Mouse (Mus musculus): ENCODE measurements around the gene Nrp1. TPM values are rescaled to one million over a fixed set of nuclear protein-coding genes. Genes with fewer than 3 reads are reported as not detected.

The Nrp1 gene
- polyA plus RNA-seq, 1 experiment from 2014 or later, result 29.1 TPM

DNA sequence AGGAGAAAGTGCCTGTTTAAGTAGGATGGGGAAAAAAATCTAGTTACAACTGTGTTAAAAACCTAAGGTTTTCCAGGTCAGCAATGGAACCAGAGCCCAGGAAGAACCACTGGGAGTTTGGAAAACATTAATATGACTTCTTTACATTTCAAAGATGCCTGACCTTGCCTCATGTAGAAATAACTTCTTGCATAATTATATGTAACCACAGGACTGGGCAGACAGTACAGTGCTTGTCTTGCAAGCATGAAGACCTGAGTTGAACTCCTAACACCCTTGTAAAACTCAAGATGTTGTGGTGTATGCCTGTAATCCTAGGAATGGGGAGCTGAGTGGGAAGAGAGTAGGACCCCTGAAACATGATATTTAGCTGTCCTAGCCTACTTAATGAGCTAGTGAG lies 61.6 kb downstream of the Nrp1 start:
- Histone ChIP-seq H3K9me3 (ENCODE audit: control insufficient read depth, low read length) (no peaks in the 10 kb centered on the region), H3K9ac (ENCODE audit: low read depth, low read length) (no peak overlapping the region), H3K4me3 (ENCODE audit: low read depth, low read length) (no peak overlapping the region), H3K4me1 (replicated peaks; ENCODE audit: control insufficient read depth, insufficient read depth, low read length) (peaks cover 7% of the 10 kb centered on the region; the same call in 1 of the 2 replicates), H3K27me3 (ENCODE audit: control insufficient read depth, insufficient read depth, low read length) (no peaks in the 10 kb centered on the region), H3K36me3 (ENCODE audit: control insufficient read depth, insufficient read depth, low read length) (no peaks in the 10 kb centered on the region), H3K27ac (ENCODE audit: low read depth, low read length) (no peak overlapping the region), H3K4me2 (replicated peaks; ENCODE audit: low read depth, low read length) (no peak overlapping the region)
- ATAC-seq (ENCODE audit: low FRiP score) (no peak), DNase-seq (ENCODE audit: low spot score) (no peak)

DNA sequence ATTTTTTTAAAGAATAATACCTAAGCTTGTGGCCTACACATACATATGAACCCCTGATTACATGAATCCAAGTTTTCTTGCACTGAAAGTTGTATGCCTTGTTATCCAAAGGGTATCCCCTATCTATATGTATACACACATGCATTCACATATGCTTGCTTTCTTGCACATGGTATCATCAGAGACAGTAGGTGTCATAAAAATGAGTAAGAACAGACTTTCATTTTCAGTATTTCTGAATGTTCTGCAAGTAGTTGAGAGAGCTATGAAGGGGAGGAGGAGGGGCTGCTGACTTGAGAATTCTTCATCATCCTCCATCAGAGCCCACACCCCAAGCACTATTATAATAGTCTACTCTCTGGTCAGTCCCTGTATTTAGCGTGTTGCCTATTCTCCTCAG lies 62.0 kb downstream of the Nrp1 start:
- no peaks in the 10 kb centered on the region for H3K27me3 ChIP-seq (ENCODE audit: control insufficient read depth, insufficient read depth, low read length)
- no peak overlapping the region for H3K4me2 ChIP-seq (replicated peaks; ENCODE audit: low read depth, low read length)
- DNase-seq (ENCODE audit: low spot score) (no peak), ATAC-seq (ENCODE audit: low FRiP score) (no peak)
- no peaks in the 10 kb centered on the region for H3K36me3 ChIP-seq (ENCODE audit: control insufficient read depth, insufficient read depth, low read length)
- H3K9ac ChIP-seq (ENCODE audit: low read depth, low read length), result no peak overlapping the region
- 93% methylated on average over 1 of the region's 1 CpGs for WGBS
- no peak overlapping the region for H3K4me3 ChIP-seq (ENCODE audit: low read depth, low read length)
- peaks cover 7% of the 10 kb centered on the region; the same call in 1 of the 2 replicates for H3K4me1 ChIP-seq (replicated peaks; ENCODE audit: control insufficient read depth, insufficient read depth, low read length)
- H3K9me3 ChIP-seq (ENCODE audit: control insufficient read depth, low read length), result no peaks in the 10 kb centered on the region
- H3K27ac ChIP-seq (ENCODE audit: low read depth, low read length), result no peak overlapping the region

DNA sequence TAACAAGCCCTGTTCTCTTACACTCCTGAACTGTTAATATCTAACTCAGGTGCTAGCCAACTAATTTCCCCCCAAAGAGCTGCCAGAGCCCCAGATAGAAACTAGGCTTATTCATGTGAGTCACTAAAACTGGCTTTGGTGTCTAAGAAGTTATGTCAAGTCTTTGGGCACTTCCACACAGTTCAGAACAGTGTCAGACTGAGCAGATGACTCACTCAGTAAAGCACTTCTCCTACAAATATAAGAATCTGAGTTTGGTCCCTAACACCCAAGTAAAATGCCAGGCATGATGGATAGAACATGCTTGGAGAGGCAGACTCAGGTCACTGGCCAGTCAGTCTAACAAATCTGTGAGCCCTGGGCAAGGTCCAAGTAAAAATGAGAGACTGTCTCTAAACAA lies 65.4 kb downstream of the Nrp1 start:
- H3K4me2 ChIP-seq (replicated peaks; ENCODE audit: low read depth, low read length), result no peak overlapping the region
- no peaks in the 10 kb centered on the region for H3K36me3 ChIP-seq (ENCODE audit: control insufficient read depth, insufficient read depth, low read length)
- no peaks in the 10 kb centered on the region for H3K9me3 ChIP-seq (ENCODE audit: control insufficient read depth, low read length)
- H3K4me1 ChIP-seq (replicated peaks; ENCODE audit: control insufficient read depth, insufficient read depth, low read length), result no peaks in the 10 kb centered on the region
- H3K4me3 ChIP-seq (ENCODE audit: low read depth, low read length), result no peak overlapping the region
- H3K27me3 ChIP-seq (ENCODE audit: control insufficient read depth, insufficient read depth, low read length), result no peaks in the 10 kb centered on the region
- H3K27ac ChIP-seq (ENCODE audit: low read depth, low read length), result no peak overlapping the region
- DNase-seq (ENCODE audit: low spot score) (no peak), ATAC-seq (ENCODE audit: low FRiP score) (no peak)
- H3K9ac ChIP-seq (ENCODE audit: low read depth, low read length), result no peak overlapping the region

DNA sequence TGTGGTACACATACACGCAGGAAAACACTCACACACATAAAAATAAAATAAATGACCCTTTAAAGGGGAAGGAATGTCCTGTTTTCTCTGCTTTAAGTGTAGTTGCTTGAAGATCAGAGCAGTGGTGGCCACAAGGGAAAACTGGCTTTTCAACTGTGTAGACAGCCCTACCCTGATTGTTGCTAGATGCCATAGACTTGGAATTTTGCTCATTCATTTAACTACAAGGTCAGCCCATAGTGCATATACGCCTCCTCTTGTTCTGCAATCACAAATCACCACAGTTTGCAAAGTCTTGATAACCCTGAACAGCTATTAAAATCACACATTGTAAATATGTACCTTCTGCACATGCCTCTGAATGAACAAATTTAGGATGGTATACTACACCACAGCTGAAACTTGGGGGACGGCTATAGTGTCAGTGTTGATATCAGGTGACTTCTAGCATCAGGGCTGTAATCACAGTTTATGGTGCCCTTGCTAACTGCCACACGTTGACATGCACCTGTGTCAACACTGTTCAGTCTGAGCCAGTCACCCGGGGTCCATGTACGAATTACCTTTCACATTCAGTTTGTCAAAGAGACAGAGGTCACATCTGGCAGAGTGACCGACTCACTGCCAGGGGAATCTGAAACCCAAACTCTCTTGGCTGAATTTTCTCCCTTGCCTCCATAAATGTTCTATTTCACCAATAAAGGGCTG lies 66.4 kb downstream of the Nrp1 start:
- Histone ChIP-seq H3K4me2 (replicated peaks; ENCODE audit: low read depth, low read length) (no peak overlapping the region), H3K9ac (ENCODE audit: low read depth, low read length) (no peak overlapping the region), H3K9me3 (ENCODE audit: control insufficient read depth, low read length) (no peaks in the 10 kb centered on the region), H3K27ac (ENCODE audit: low read depth, low read length) (no peak overlapping the region), H3K27me3 (ENCODE audit: control insufficient read depth, insufficient read depth, low read length) (no peaks in the 10 kb centered on the region), H3K36me3 (ENCODE audit: control insufficient read depth, insufficient read depth, low read length) (no peaks in the 10 kb centered on the region), H3K4me3 (ENCODE audit: low read depth, low read length) (no peak overlapping the region), H3K4me1 (replicated peaks; ENCODE audit: control insufficient read depth, insufficient read depth, low read length) (no peaks in the 10 kb centered on the region)
- WGBS, result 74% methylated on average over 7 of the region's 7 CpGs
- DNase-seq (ENCODE audit: low spot score), result peak; percentile 18
- ATAC-seq (ENCODE audit: low FRiP score), result no peak

DNA sequence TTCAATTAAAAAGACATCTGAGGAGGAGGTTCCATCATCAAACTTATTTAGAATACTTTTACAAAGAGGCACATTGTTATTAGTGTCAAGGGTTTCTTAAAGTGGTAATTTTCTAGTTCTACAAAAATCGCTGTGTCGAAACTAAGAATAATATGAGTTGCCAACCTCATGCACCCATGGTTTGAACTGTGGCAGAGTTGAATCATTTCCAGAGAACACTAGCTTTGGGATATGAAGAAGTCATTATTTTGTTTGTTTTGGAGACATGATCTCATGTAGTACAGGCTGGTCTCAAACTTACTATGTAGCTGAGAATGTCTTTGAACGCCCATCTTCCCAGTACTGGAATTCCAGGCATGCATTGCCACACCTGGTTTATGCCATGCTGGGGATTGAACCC lies 68.7 kb downstream of the Nrp1 start:
- Histone ChIP-seq H3K27me3 (ENCODE audit: control insufficient read depth, insufficient read depth, low read length) (no peaks in the 10 kb centered on the region), H3K4me3 (ENCODE audit: low read depth, low read length) (no peak overlapping the region), H3K27ac (ENCODE audit: low read depth, low read length) (no peak overlapping the region), H3K36me3 (ENCODE audit: control insufficient read depth, insufficient read depth, low read length) (no peaks in the 10 kb centered on the region), H3K9ac (ENCODE audit: low read depth, low read length) (no peak overlapping the region), H3K4me2 (replicated peaks; ENCODE audit: low read depth, low read length) (no peak overlapping the region), H3K4me1 (replicated peaks; ENCODE audit: control insufficient read depth, insufficient read depth, low read length) (no peaks in the 10 kb centered on the region), H3K9me3 (ENCODE audit: control insufficient read depth, low read length) (no peaks in the 10 kb centered on the region)
- ATAC-seq (ENCODE audit: low FRiP score) (no peak), DNase-seq (ENCODE audit: low spot score) (no peak)
- 91% methylated on average over 3 of the region's 3 CpGs for WGBS

DNA sequence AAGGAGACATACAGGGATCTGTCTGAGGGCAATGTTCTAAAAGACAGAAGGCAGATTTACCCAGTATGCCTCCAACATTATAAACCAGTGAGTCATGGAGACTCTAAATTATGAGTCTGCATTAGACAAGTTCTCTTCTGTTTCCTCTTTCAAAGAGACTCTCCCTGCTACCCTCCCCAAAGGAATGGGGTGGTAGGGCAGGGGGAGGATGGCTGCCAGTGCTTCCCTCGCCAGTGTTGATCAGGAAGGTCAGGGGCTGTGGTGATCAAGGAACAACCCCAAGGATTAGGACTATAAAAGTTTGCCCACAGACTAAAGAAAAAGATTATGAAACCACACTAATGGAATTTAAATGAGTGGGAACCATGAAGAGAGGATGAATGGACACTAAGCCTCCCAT lies 70.6 kb downstream of the Nrp1 start:
- no peak for ATAC-seq (ENCODE audit: low FRiP score)
- H3K9me3 ChIP-seq (ENCODE audit: control insufficient read depth, low read length), result no peaks in the 10 kb centered on the region
- H3K4me1 ChIP-seq (replicated peaks; ENCODE audit: control insufficient read depth, insufficient read depth, low read length), result no peaks in the 10 kb centered on the region
- H3K4me2 ChIP-seq (replicated peaks; ENCODE audit: low read depth, low read length), result no peak overlapping the region
- no peak for DNase-seq (ENCODE audit: low spot score)
- WGBS, result 60% methylated on average over 1 of the region's 1 CpGs
- no peaks in the 10 kb centered on the region for H3K27me3 ChIP-seq (ENCODE audit: control insufficient read depth, insufficient read depth, low read length)
- no peak overlapping the region for H3K9ac ChIP-seq (ENCODE audit: low read depth, low read length)
- H3K36me3 ChIP-seq (ENCODE audit: control insufficient read depth, insufficient read depth, low read length), result no peaks in the 10 kb centered on the region
- no peak overlapping the region for H3K27ac ChIP-seq (ENCODE audit: low read depth, low read length)
- no peak overlapping the region for H3K4me3 ChIP-seq (ENCODE audit: low read depth, low read length)

DNA sequence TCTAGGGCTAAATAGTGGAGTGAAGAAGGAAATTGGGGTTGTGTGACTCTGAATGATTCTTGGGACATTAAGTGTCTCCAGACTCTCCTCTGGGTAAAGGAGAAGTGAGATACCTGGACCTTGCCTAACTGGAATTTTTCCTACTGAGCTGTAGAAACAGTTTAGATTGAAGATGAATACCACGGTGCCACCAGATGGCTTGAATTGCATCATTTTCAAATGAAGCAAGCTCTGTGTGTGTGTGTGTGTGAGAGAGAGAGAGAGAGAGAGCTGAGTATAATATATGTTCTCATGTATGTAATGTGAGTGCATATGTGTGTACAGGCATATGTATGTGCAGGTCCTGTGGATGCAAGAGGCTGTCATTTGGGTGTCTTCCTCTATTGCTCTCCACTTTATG lies 72.7 kb downstream of the Nrp1 start:
- H3K9ac ChIP-seq (ENCODE audit: low read depth, low read length), result no peak overlapping the region
- H3K4me2 ChIP-seq (replicated peaks; ENCODE audit: low read depth, low read length), result no peak overlapping the region
- H3K27ac ChIP-seq (ENCODE audit: low read depth, low read length), result no peak overlapping the region
- no peaks in the 10 kb centered on the region for H3K9me3 ChIP-seq (ENCODE audit: control insufficient read depth, low read length)
- H3K4me1 ChIP-seq (replicated peaks; ENCODE audit: control insufficient read depth, insufficient read depth, low read length), result no peaks in the 10 kb centered on the region
- no peaks in the 10 kb centered on the region for H3K36me3 ChIP-seq (ENCODE audit: control insufficient read depth, insufficient read depth, low read length)
- no peak for DNase-seq (ENCODE audit: low spot score)
- no peak overlapping the region for H3K4me3 ChIP-seq (ENCODE audit: low read depth, low read length)
- ATAC-seq (ENCODE audit: low FRiP score), result no peak
- WGBS, result 93% methylated on average over 1 of the region's 1 CpGs
- H3K27me3 ChIP-seq (ENCODE audit: control insufficient read depth, insufficient read depth, low read length), result no peaks in the 10 kb centered on the region

DNA sequence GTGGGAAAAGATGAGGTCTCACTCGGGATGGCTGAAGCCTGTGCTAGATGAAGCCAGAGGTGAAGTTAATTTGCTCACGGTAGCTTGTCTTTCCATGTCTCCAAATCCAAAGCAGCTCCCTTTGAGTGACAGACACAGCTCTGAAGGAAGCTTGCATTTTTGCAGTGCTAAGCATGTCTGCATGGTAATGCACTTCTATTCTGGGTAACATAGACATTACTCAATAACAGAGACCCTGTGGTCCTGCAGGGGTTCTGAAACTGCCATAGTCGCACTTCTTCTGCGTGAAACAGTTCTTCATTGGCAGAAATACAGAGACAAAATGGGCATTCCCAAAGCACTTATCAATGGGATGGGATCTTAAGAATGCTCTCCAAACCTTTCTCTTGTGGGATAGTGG lies 77.3 kb downstream of the Nrp1 start:
- Histone ChIP-seq H3K4me3 (ENCODE audit: low read depth, low read length) (no peak overlapping the region), H3K27me3 (ENCODE audit: control insufficient read depth, insufficient read depth, low read length) (no peaks in the 10 kb centered on the region), H3K27ac (ENCODE audit: low read depth, low read length) (no peak overlapping the region), H3K4me1 (replicated peaks; ENCODE audit: control insufficient read depth, insufficient read depth, low read length) (no peaks in the 10 kb centered on the region), H3K9ac (ENCODE audit: low read depth, low read length) (no peak overlapping the region), H3K4me2 (replicated peaks; ENCODE audit: low read depth, low read length) (no peak overlapping the region), H3K9me3 (ENCODE audit: control insufficient read depth, low read length) (no peaks in the 10 kb centered on the region), H3K36me3 (ENCODE audit: control insufficient read depth, insufficient read depth, low read length) (no peaks in the 10 kb centered on the region)
- DNase-seq (ENCODE audit: low spot score) (no peak), ATAC-seq (ENCODE audit: low FRiP score) (no peak)
- 81% methylated on average over 4 of the region's 4 CpGs for WGBS

DNA sequence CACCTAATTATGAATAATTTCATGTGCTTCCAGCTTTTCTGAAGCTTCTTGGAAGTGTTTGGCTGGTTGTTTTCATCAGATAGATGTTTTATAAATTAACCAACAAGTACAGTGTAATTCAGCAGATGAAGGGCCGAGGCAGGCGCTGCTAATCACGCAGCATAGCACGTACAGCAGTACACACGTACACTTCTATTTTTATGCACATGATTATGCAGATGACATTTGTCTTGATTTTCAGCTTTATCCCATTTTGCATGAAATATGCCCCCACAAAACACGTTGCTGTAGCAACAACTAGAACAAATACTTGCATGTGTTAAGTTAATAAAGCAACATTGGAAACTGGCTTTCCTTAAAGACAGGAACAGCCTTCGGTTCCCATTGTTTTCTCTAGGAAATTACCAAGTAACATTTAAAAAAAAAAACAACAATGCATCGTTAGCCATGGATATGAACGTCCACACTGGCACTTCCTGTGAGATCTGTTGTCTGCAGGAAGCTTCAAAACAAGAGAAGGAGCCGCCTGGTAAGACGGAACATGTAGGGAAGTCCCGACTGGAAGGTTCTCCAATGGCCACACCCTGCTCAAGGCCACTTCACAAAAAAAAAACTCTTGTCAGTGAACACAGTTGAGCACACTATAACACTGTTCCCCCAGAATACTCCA lies 78.9 kb downstream of the Nrp1 start:
- Histone ChIP-seq H3K4me1 (replicated peaks; ENCODE audit: control insufficient read depth, insufficient read depth, low read length) (no peaks in the 10 kb centered on the region), H3K4me3 (ENCODE audit: low read depth, low read length) (no peak overlapping the region), H3K4me2 (replicated peaks; ENCODE audit: low read depth, low read length) (no peak overlapping the region), H3K27ac (ENCODE audit: low read depth, low read length) (no peak overlapping the region), H3K27me3 (ENCODE audit: control insufficient read depth, insufficient read depth, low read length) (no peaks in the 10 kb centered on the region), H3K36me3 (ENCODE audit: control insufficient read depth, insufficient read depth, low read length) (no peaks in the 10 kb centered on the region), H3K9ac (ENCODE audit: low read depth, low read length) (no peak overlapping the region), H3K9me3 (ENCODE audit: control insufficient read depth, low read length) (no peaks in the 10 kb centered on the region)
- ATAC-seq (ENCODE audit: low FRiP score) (no peak), DNase-seq (ENCODE audit: low spot score) (no peak)
- WGBS, result 84% methylated on average over 12 of the region's 12 CpGs

All from hindbrain, embryonic 11.5 days (tissue).